37 mouse cellular contexts compared by ENCODE assay signal in the genomic region with DNA sequence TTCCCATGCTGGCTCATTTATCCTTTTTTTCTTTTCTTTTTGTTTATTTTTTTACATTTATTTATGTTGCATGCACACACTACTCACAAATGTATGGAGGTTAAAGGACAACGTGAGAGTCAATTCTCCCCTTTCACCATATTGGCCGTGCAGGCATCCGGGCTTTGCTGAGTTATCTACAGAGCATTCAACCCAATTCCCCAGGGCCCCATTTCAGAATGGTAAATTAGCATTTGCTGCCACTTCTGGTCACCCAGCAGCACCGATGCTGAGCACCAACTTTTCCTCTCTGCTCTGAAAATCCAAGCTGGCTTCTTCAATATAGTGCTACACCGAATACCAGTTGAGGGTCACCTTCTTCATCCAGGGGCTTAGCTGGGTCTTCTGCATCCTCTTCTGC. TPM values are rescaled to one million over a fixed set of nuclear protein-coding genes. Genes with fewer than 3 reads are reported as not detected.
"Had no signal": no experiment of that assay in that cellular context is flagged by ENCODE, and none has a peak within 500 bp of the region (broad histone marks: within the 10 kb centered on the region; RNA-seq: fewer than 3 reads in every experiment).

No protein-coding gene starts in this region.

- DNase-seq: heart, postnatal 10 days; heart, postnatal 14 days; heart, postnatal 36 days; heart, postnatal 4 days; kidney, adult 11 months; kidney, adult 18-20 months; kidney, adult 2 months; kidney, adult 8-10 months; kidney, adult 9 months; kidney, postnatal 10 days; kidney, postnatal 14 days; kidney, postnatal 25 days; kidney, postnatal 36 days; kidney, postnatal 4 days; layer of hippocampus, adult 9-11 months; layer of hippocampus, postnatal 36 days had no signal

- H3K4me3 ChIP-seq: heart, embryonic 10.5 days; heart, embryonic 12.5 days; heart, embryonic 13.5 days; heart, embryonic 15.5 days; hindbrain, embryonic 10.5 days; hindbrain, embryonic 12.5 days; hindbrain, embryonic 13.5 days; hindbrain, embryonic 15.5 days; intestine, embryonic 15.5 days; kidney, embryonic 15.5 days; layer of hippocampus, adult 2 months; left cerebral cortex, adult 2 months had no signal

- H3K4me1 ChIP-seq: heart, embryonic 10.5 days; heart, embryonic 12.5 days; heart, embryonic 13.5 days; heart, embryonic 15.5 days; hindbrain, embryonic 10.5 days; hindbrain, embryonic 12.5 days; hindbrain, embryonic 13.5 days; hindbrain, embryonic 15.5 days; intestine, embryonic 15.5 days; kidney, embryonic 15.5 days had no signal

- H3K36me3 ChIP-seq: heart, embryonic 10.5 days; heart, embryonic 12.5 days; heart, embryonic 13.5 days; heart, embryonic 15.5 days; hindbrain, embryonic 10.5 days; hindbrain, embryonic 12.5 days; hindbrain, embryonic 13.5 days; hindbrain, embryonic 15.5 days; intestine, embryonic 15.5 days; kidney, embryonic 15.5 days had no signal

- H3K9ac ChIP-seq: heart, embryonic 12.5 days; heart, embryonic 13.5 days; heart, embryonic 15.5 days; hindbrain, embryonic 12.5 days; hindbrain, embryonic 13.5 days; hindbrain, embryonic 14.5 days; hindbrain, embryonic 15.5 days; intestine, embryonic 15.5 days; kidney, embryonic 15.5 days had no signal

- H3K4me2 ChIP-seq: heart, embryonic 11.5 days; heart, embryonic 12.5 days; heart, embryonic 13.5 days; heart, embryonic 15.5 days; hindbrain, embryonic 12.5 days; hindbrain, embryonic 13.5 days; hindbrain, embryonic 14.5 days; hindbrain, embryonic 15.5 days; intestine, embryonic 15.5 days; kidney, embryonic 15.5 days had no signal

- H3K9me3 ChIP-seq: heart, embryonic 10.5 days; heart, embryonic 12.5 days; heart, embryonic 13.5 days; heart, embryonic 15.5 days; hindbrain, embryonic 10.5 days; hindbrain, embryonic 12.5 days; hindbrain, embryonic 13.5 days; hindbrain, embryonic 15.5 days; intestine, embryonic 15.5 days; kidney, embryonic 15.5 days had no signal

- H3K27me3 ChIP-seq: heart, embryonic 15.5 days; hindbrain, embryonic 12.5 days; hindbrain, embryonic 13.5 days; hindbrain, embryonic 15.5 days; intestine, embryonic 15.5 days; kidney, embryonic 15.5 days had no signal

- H3K27ac ChIP-seq: heart, embryonic 10.5 days; heart, embryonic 13.5 days; heart, embryonic 15.5 days; hindbrain, embryonic 10.5 days; hindbrain, embryonic 12.5 days; hindbrain, embryonic 13.5 days; hindbrain, embryonic 14.5 days; hindbrain, embryonic 15.5 days; hindbrain, postnatal 0 days; intestine, embryonic 15.5 days; kidney, embryonic 15.5 days; kidney, postnatal 0 days; layer of hippocampus, adult 2 months; left cerebral cortex, adult 2 months had no signal

RNA-seq across cellular contexts. Expression of gene Pkd1l3, which starts 24.5 kb away (rescaled TPM):
- total RNA-seq: heart, postnatal 25 days; heart, postnatal 36 days; heart, postnatal 4 days had no signal
- polyA plus RNA-seq: heart, embryonic 14.5 days; intestine, postnatal 0 days; kidney, postnatal 0 days had no signal

RNA-seq across cellular contexts. Expression of gene Hp, which starts 59.9 kb away (rescaled TPM):
- total RNA-seq: hindbrain, postnatal 0 days; layer of hippocampus, adult 18-20 months; layer of hippocampus, adult 2 months; layer of hippocampus, postnatal 25 days; layer of hippocampus, postnatal 36 days; left cerebral cortex, adult 2 months had no signal
